Mouse (Mus musculus): ENCODE data around the gene Alg9. TPM values are rescaled to one million over a fixed set of nuclear protein-coding genes. Genes with fewer than 3 reads are reported as not detected.

Alg9 gene
- 20.9 and 23.1 TPM in 2 replicates for polyA plus RNA-seq (2016; fragmentation: Nextera tagmentation; extraction: Ambion mirVana)

DNA sequence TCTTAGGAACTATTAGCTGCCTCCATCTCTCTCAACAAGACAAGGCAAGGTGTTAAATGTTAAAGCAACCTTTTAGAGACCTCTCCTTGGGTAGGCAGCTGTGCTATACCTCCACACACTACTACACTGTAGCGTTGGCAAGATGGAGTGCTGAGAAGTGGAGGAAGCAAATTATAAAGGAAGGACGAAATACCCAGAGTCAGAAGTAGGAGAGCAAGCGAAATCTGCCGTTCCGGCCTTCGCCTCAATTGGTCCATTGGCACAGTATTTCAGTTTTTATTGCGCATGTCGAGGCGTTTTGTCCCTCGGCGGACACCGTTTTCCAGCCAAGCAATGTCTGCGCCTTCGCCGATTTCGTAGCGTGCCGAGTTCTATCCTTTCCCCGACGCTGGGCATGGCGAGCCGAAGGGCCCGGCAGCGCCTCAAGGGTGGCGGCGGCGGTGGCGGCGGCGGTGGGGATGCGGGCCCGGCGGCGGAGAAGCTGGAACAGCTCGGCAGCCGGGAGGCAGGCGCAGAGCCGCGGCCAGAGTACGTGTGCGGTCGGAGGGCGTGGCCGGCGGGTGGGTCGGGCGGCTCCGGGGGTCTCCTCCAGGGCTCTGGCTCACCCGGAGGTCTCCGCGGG, at the start of gene Alg9, which contains the start of gene 1110032A03Rik:
TSS of gene Alg9 (plus strand) at position 29 of the 622 bp plus-strand sequence.
TSS of gene 1110032A03Rik (minus strand) at position 530 of the 622 bp plus-strand sequence.
- Histone ChIP-seq H3K9ac (peak within 1 kb of the TSS; percentile 95), H3K27ac (peak within 1 kb of the TSS; percentile 81), H3K9me3 (replicated peaks) (no peaks in the 10 kb centered on the region), H3K27me3 (replicated peaks) (no peaks in the 10 kb centered on the region), H3K4me3 (peak within 1 kb of the TSS; percentile 90), H3K4me2 (peak within 1 kb of the TSS; percentile 99), H3K4me1 (peaks cover 41% of the 10 kb centered on the region), H3K36me3 (peaks cover 47% of the 10 kb centered on the region)
- peak; percentile 73 for ATAC-seq
- under 1% methylated on average over 51 of the region's 51 CpGs for WGBS (ENCODE audit: insufficient replicate concordance)

DNA sequence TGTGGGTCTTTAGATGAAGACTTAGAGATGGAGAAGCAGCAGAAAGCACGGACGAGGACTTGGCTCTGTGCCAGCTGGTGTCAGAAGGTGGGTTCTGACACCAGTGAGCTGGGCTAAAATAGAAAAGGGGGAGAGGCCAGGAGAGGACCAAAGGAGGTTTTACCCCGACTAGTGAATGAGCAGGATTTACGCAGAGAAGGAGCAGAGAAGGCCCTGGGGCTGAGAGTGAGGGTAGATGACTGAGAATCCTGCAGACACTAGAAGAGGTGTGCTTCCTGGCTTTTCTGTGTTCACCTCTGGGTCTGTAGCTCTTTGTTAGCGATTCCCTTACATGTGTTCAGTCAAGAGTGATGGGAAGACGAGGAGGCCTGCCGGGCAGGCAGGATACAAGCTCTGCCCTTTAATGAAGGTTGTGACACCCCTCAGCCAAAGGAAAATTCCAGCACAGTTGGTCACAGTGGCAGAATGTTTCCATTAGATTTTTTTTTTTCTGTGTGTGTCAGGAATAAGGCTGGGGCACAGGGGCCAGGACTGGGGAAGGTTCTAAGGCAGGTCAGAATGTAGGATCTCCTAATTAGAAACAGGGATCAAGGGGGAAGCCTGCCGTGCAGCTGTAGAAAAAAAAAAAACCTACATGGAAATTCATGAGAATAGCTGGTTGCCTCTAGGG, 48.8 kb upstream of the Alg9 start:
- H3K4me3 ChIP-seq: no peak overlapping the region
- H3K27ac ChIP-seq: no peak overlapping the region
- no peaks in the 10 kb centered on the region for H3K36me3 ChIP-seq
- WGBS (ENCODE audit: insufficient replicate concordance): 63% methylated on average over 8 of the region's 8 CpGs
- H3K4me1 ChIP-seq: peaks cover 8% of the 10 kb centered on the region; the same call in 1 of the 2 replicates
- H3K9ac ChIP-seq: no peak overlapping the region
- ATAC-seq: no peak
- no peaks in the 10 kb centered on the region for H3K9me3 ChIP-seq (replicated peaks)
- H3K4me2 ChIP-seq: no peak overlapping the region
- peaks cover 65% of the 10 kb centered on the region for H3K27me3 ChIP-seq (replicated peaks)

DNA sequence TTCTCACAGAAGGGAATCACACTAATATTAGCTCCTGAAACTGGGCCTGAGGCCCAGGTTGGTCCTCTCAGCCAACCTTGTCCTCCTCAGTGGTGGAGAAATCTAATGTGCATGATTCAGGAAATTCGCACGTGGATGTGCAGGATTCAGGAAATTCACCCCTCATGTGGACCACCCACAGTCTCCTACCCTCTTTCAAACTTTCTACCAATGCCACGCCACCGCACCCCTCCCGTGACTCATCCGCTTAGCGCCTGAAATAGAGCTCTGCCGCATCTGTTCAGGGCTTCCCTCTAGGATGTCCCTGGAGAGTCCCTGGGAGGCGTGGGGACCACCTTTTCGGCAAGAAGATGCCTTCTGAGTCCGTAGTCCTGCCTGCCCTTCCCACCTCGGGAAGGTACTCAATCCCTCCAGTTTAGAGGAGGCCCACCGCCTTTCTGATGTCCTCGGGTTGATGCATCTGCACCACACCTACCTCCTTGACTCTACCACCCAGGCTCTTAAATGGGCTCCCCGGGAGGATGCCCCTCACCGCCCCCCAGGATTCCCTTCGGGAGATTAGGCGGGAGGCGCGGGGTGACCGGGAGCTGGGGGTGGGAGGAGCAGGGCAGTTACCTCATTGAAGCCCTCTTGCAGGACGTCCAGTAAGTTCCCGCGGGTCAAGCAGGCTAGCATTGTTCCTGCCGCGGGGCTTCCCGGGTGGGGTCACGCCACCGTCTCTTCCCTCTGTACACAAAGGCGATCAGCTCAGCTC, 47.5 kb upstream of the Alg9 start:
- Histone ChIP-seq H3K27me3 (replicated peaks) (peaks cover 61% of the 10 kb centered on the region), H3K4me1 (peaks cover 8% of the 10 kb centered on the region; the same call in 1 of the 2 replicates), H3K4me2 (peak overlapping the region; percentile 73), H3K36me3 (no peaks in the 10 kb centered on the region), H3K9me3 (replicated peaks) (no peaks in the 10 kb centered on the region), H3K27ac (no peak overlapping the region), H3K9ac (peak overlapping the region; percentile 55), H3K4me3 (peak overlapping the region; percentile 50)
- 15% methylated on average over 30 of the region's 30 CpGs for WGBS (ENCODE audit: insufficient replicate concordance)
- peak; percentile 49 for ATAC-seq

DNA sequence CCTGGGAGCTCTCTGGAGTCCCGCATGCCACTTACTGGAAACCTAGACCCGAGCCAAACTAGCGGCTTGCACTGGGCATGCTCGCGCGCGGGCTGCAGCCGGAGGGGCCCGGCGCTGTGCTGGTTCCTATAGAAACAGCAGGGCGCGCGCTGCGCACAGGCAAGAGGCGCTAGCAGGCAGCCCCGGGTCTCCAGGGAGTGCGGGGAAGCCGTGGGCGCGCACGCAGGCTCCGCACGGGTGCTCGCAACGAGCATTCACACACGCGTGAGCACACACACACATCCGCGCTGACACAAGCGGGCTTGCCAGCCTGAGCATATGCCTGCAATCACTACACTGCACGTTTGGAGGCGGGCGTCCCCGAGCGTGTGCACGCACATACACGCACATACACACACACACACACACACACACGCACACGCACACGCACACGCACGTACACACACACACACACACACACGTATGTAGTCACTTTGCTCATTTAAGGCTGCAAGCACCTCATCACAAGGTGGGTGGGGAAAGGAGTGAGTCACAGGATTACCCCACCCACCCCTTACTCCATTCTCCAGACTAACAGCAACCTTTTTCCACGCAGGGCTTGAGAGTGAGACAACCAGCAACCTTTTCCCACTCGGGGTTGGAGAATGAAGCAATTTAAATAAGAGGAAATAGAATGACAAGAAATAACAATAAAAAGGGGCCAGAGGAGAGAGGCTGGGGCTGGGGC, 46.7 kb upstream of the Alg9 start:
- Histone ChIP-seq H3K9ac (peak overlapping the region; percentile 55), H3K27me3 (replicated peaks) (peaks cover 59% of the 10 kb centered on the region), H3K4me3 (peak overlapping the region; percentile 50), H3K36me3 (no peaks in the 10 kb centered on the region), H3K4me2 (peak overlapping the region; percentile 73), H3K4me1 (peaks cover 8% of the 10 kb centered on the region; the same call in 1 of the 2 replicates), H3K9me3 (replicated peaks) (no peaks in the 10 kb centered on the region), H3K27ac (no peak overlapping the region)
- under 1% methylated on average over 44 of the region's 45 CpGs for whole genome bisulfite sequencing (ENCODE audit: insufficient replicate concordance)
- ATAC-seq: peak; percentile 73

DNA sequence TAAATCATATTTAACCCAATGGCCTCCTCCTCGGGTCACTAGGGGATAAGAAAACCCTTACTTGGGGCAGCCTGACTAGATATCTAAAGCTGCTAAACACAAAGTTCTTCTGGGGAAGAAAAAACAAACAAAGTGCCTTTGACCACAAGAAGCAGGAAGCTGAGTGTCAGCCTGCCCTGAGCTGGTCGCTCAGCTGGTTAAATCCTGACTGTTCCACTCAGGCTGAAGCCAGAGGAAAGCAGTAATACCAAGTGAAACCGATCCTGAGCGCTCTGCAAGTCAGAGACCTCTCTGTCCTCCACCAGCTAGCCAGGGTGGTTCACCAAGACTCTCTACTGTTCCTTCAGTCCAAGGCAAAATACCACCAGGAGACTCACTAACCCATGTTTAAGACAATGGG, 45.2 kb upstream of the Alg9 start:
- Histone ChIP-seq H3K9me3 (replicated peaks) (no peaks in the 10 kb centered on the region), H3K27ac (no peak overlapping the region), H3K36me3 (no peaks in the 10 kb centered on the region), H3K4me3 (no peak overlapping the region), H3K27me3 (replicated peaks) (peaks cover 51% of the 10 kb centered on the region), H3K4me2 (no peak overlapping the region), H3K4me1 (peaks cover 8% of the 10 kb centered on the region; the same call in 1 of the 2 replicates), H3K9ac (no peak overlapping the region)
- ATAC-seq: no peak
- 17% methylated on average over 4 of the region's 4 CpGs for WGBS (ENCODE audit: insufficient replicate concordance)

DNA sequence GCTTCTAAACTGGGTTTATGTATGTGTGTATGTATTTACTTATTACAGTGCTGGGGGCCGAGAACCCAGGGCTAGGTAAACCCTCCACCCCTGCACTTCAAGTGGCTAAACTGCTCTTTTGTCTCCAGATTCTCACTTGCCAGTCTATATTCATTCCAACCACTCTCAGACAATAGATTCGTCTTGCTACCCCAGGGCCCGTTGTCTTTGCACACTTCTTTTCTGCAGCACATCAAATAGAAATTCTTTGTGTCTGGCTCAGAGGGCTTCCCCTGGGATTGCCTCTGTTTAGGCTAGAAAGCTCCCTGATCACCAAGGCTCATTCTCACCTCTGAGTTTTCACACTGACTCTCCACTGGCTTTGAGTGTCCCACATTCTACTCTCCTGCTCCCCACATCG, 42.3 kb upstream of the Alg9 start:
- H3K4me2 ChIP-seq: no peak overlapping the region
- H3K4me1 ChIP-seq: peaks cover 7% of the 10 kb centered on the region; the same call in 1 of the 2 replicates
- no peak overlapping the region for H3K4me3 ChIP-seq
- H3K27ac ChIP-seq: no peak overlapping the region
- H3K9ac ChIP-seq: no peak overlapping the region
- H3K9me3 ChIP-seq (replicated peaks): no peaks in the 10 kb centered on the region
- ATAC-seq: no peak
- no peaks in the 10 kb centered on the region for H3K36me3 ChIP-seq
- H3K27me3 ChIP-seq (replicated peaks): peaks cover 31% of the 10 kb centered on the region
- WGBS (ENCODE audit: insufficient replicate concordance): 35% methylated on average over 4 of the region's 4 CpGs

DNA sequence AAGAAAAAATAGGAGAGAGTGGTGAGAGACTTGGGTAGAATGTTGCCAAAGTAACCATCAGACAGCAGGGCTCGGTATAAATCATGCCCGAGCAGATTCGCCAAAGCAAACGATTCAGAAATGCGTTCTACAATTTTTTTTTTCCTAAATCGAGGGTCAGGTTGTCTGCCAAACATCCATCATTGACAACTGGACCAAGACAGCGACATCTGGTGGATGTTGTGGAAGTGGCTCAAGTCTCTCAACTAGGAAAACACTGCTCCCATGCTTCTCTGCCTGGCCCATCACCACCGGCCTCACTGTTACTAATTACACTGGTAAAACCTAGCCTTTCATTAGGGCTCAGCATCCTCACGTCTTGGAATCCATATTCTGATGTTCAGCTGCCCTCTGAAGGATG, 39.8 kb upstream of the Alg9 start:
- Histone ChIP-seq H3K36me3 (no peaks in the 10 kb centered on the region), H3K27ac (no peak overlapping the region), H3K9ac (no peak overlapping the region), H3K9me3 (replicated peaks) (no peaks in the 10 kb centered on the region), H3K4me1 (peaks cover 7% of the 10 kb centered on the region), H3K4me2 (no peak overlapping the region), H3K27me3 (replicated peaks) (0 out of 2 replicates have a peak, but pooled peaks cover 15% of the 10 kb centered on the region), H3K4me3 (no peak overlapping the region)
- no peak for ATAC-seq
- 5% methylated on average over 9 of the region's 9 CpGs for WGBS (ENCODE audit: insufficient replicate concordance)

DNA sequence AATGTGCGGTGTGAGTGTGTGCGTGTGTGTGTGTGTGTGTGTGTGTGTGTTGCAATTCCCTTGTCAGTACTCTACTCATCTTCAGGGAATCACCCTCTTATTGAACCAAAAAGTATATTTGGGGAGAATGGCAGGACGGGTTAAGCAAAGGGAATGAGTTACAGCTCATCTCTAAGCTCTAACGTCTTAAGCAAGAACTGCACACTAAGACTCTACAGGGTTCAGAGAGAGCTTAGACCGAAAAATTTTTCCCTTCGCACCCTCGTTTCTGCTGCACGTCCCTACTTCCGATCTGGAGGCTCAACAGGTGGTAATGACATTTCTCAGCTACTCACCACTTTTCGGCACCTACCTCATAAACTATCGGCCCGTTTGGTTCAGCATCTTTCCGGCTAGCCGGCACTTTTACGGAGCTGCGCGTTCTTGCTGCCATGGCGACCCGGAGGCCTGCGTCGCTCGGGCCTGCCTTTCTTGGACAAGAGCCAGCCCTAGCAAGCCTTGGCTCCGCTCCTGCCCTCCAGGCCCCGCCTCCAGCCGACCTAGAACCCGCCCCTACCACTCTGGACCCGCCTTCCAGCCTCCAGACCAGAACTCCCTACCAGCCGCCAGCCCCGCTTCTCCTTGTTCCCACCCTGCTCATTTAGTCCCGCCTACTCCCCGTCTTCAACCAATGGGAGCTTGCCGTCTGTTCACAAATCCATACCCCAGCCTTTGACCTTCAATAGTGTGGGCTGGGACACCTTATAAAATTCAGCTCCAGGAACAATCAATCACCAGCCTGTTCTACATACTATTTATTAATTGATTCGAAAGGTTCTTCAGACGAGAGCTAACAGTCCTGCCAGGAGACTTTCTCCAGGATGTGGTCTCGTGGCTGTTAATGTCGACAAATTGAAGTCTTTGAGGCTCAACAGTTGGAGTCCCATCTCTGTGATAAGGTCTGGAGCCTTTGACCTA, 35.6 kb upstream of the Alg9 start, which contains the start of gene Dixdc1:
TSS of gene Dixdc1 (minus strand) at position 604 of the 957 bp plus-strand sequence.
- H3K4me1 ChIP-seq: peaks cover 7% of the 10 kb centered on the region
- H3K4me2 ChIP-seq: peak within 1 kb of the TSS; percentile 68
- no peak within 1 kb of the TSS for H3K27ac ChIP-seq
- 12% methylated on average over 36 of the region's 36 CpGs for WGBS (ENCODE audit: insufficient replicate concordance)
- peak within 1 kb of the TSS; percentile 42 for H3K4me3 ChIP-seq
- no peaks in the 10 kb centered on the region for H3K9me3 ChIP-seq (replicated peaks)
- peak within 1 kb of the TSS; percentile 33; the same call in 1 of the 2 replicates for H3K9ac ChIP-seq
- H3K36me3 ChIP-seq: no peaks in the 10 kb centered on the region
- ATAC-seq: peak; percentile 98
- 0 out of 2 replicates have a peak, but pooled peaks cover 6% of the 10 kb centered on the region for H3K27me3 ChIP-seq (replicated peaks)

DNA sequence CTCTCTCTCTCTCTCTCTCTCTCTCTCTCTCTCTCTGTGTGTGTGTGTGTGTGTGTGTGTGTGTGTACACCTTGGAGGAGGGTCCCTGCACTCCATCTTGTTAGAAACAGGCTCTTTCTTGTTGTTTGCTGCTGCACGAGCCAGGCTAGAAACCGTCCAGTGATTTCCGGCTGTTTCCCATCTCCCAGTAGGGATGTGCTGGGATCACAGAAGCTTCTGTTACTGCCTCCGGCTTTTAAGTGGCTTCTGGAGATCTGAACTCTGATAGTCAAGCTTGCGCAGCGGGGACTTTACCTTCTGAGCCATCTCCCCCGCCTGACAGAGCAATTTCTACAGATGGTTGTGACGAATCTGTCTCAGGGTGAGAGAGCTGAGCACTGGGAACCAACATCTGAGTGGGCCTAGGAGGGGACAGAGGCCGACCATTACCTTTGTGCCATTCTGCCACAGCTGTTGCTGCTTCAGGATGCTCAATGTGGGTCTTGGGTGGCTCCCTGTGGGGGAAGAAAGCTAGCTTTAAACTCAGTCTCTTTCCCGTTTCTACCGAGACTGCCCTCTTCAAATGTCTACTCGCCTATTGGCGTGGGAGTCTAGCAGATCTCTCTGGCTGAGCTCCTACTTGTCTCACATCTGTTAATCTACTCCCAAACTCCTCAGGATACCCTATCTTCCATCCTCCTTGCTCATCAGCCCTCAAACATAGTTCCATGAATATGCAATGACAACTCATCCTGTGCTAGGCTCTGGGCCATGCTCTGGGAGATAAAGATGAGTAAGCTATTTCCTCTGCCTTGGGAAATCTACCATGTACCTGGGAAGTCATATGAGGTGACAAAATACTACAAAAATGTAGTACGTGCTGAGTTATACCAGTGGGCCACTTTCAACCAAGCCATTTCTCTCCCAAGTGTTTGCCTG, 33.7 kb upstream of the Alg9 start:
- no peak for ATAC-seq
- WGBS (ENCODE audit: insufficient replicate concordance): 80% methylated on average over 14 of the region's 14 CpGs
- H3K4me2 ChIP-seq: no peak overlapping the region

DNA sequence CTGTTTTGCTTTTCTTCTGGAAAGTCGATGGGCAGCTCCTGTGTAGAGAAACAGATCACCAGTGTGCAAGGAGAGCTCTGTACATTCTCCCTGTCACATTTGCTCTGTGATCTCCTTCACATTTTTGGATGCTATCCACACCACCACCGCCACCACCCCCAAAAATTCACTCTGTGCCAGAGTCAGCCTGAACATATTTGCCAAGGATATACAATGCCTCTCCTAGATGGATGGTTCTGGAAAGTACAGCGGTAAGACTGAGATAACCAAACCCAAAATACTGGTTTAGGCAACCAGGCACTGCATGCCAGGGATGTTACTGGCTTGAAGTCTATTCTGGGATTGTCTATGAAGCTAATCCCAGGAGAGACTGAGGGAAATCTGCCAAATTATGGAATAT, 32.6 kb upstream of the Alg9 start:
- Histone ChIP-seq H3K36me3 (no peaks in the 10 kb centered on the region), H3K27ac (no peak overlapping the region), H3K27me3 (replicated peaks) (peaks cover 16% of the 10 kb centered on the region), H3K9ac (no peak overlapping the region), H3K4me1 (peaks cover 7% of the 10 kb centered on the region), H3K4me2 (no peak overlapping the region), H3K4me3 (no peak overlapping the region), H3K9me3 (replicated peaks) (no peaks in the 10 kb centered on the region)
- ATAC-seq: no peak
- 67% methylated on average over 3 of the region's 3 CpGs for WGBS (ENCODE audit: insufficient replicate concordance)

More for the DNA sequence above, 33.7 kb upstream of the Alg9 start:
- Histone ChIP-seq H3K36me3 (no peaks in the 10 kb centered on the region), H3K27ac (no peak overlapping the region), H3K27me3 (replicated peaks) (peaks cover 9% of the 10 kb centered on the region), H3K9ac (no peak overlapping the region), H3K9me3 (replicated peaks) (no peaks in the 10 kb centered on the region), H3K4me3 (no peak overlapping the region), H3K4me1 (peaks cover 7% of the 10 kb centered on the region)
